Mouse (Mus musculus) embryonic facial prominence, embryonic 12.5 days (tissue): ENCODE data around the gene 1700125H20Rik. TPM values are rescaled to one million over a fixed set of nuclear protein-coding genes. Genes with fewer than 3 reads are reported as not detected.

Experiments
- polyA plus RNA-seq: library from polyadenylated mRNA; unstranded; fragments of >200 nt; fragmentation: Nextera tagmentation; extraction: Ambion mirVana; gene quantifications from 2 replicates; pipeline ENCODE4 v1.2.1, GENCODE M21; 2016

Gene 1700125H20Rik
- polyA plus RNA-seq, 1 experiment from 2014 or later: 0.92 TPM

Other genes starting within 250 kb of the 1700125H20Rik start
- 0.86 and 1.4 TPM in 2 replicates for gene Car4, start 212.6 kb upstream of the 1700125H20Rik start, polyA plus RNA-seq
- gene Usp32, start 30.2 kb upstream of the 1700125H20Rik start, polyA plus RNA-seq: 5.6 and 6.8 TPM in 2 replicates
- 45.4 and 48.6 TPM in 2 replicates for gene Appbp2, start 64.7 kb downstream of the 1700125H20Rik start, polyA plus RNA-seq
- 26.6 and 27.7 TPM in 2 replicates for gene Ppm1d, start 140.8 kb downstream of the 1700125H20Rik start, polyA plus RNA-seq
- gene Bcas3, start 182.8 kb downstream of the 1700125H20Rik start, polyA plus RNA-seq: 28.7 and 31.6 TPM in 2 replicates